Mouse (Mus musculus): ENCODE measurements around the gene Lrp10.
A peak's percentile ranks its signal among the peaks of the same experiment; 100 is the strongest.

DNA sequence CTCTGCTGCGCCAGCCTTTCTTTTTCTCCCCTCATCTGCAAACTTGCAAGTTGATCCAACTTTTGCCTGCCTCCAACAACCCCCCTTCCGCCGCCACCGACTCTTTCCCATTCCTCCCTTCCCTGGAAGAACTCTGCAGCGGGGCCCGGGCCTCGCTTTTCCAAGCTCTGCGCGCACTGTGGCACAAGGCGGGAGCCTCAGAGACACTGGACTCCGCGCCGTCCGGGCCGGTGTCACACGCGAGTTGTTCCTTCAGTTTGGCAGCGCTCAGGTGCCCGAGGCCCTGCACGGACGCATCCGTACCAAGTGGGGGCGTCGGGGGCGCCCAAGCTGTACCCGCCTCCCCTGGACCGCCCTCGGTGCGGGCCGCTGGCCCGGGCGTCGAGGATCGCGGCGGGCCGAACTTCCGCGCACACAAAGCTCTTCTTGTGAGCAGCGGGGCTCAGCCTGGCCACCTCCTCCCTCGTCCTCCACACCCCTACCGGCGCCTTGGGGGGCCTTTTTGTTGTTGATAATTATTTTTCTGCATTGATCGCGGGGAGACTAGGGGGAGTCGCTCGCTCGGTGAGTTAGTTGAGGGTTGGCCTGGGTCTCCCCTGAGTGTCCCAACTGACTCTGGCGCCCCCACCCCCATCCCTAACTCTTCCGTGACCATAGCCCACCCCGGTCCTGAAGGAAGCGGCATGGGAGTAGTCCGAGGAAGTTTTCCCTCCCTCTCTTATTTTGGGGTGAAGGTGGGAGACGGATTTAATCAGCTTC lies 31.7 kb upstream of the Lrp10 start:
- TF ChIP-seq CTCF (conservative IDR thresholded peaks at IDR 0.05; ENCODE audit: insufficient read depth, insufficient read length, low read depth, low read length) (0 out of 2 replicates have a peak, but pooled peaks have one; percentile 6), POLR2A (IDR thresholded peaks at IDR 0.05; ENCODE audit: low read depth, low read length) (no peak)

All from kidney, adult 2 months (tissue).